Mouse (Mus musculus) gastrocnemius, adult 8-10 months (tissue): ENCODE measurements around the gene Col26a1. TPM values are rescaled to one million over a fixed set of nuclear protein-coding genes. Genes with fewer than 3 reads are reported as not detected.

Experiments used
- DNase-seq, 2 experiments: peaks; one replicate each; pipeline ENCODE4 v3.0.0; 2022; ENCODE audit warnings: low spot score in 2 of 2
- total RNA-seq, 4 experiments: library from RNA; stranded (reverse); gene quantifications; 2 replicates each; pipeline ENCODE4 v1.2.4; 2022

Gene Col26a1
- 1 to 10 TPM in 1 of 4 experiments, under 1 TPM in 3; 0.19 to 1.0 (median 0.28) TPM for total RNA-seq

DNA sequence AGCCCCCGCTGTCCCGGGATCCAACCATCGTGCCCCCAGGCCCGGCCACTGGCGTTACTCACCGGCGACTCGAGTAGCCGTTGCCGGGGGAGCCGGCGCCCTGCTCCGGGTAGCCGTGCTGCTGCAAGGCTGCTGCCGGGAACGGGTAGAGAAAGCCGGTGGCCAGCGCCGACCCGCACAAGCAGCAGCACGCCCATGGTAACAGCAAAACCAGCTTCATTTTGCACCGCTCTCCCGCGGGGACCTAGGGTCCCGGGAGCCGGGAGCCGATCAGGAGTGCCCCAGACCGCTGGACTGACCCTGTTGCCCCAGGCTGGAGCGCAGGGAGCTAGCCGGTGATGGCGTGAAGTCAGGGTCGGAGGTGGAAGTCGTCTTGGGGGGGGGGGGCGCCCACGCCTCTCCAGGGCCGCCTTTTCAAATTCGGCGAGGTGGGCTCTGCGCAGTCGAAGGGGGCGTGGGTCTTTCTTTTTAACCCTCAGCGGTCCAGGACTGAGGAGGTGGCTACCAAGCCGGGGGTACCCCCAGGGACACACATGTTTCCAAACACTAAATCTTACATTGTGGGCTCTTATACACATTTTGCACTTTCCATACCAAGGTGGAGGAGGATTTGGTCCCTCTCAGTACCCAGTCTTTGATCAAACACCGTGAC, at the start of gene Col26a1:
Gene Col26a1, minus strand, starts transcription at position 422 of the 652 bp plus-strand sequence.
- DNase-seq: no peak

DNA sequence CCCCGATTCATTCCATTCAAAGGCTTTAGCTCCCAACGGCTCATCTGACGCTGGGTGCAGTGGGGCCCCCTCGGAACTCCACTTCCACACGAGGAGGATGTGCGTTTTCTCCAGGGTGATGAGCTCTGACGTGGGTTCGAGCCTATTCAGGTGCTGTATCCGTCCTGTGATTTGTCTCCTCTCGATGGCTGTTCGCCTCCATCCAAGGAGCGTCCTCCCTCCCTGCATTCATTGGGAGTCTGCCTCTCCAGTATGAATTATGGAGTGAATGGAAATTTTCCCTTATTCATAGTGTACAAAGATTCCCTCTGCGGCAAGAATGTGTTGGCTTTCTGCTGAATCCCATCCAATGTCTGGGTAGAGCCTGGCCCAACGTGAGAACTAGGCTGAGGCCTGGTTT, 48.9 kb upstream of the Col26a1 start:
- DNase-seq: no peak

DNA sequence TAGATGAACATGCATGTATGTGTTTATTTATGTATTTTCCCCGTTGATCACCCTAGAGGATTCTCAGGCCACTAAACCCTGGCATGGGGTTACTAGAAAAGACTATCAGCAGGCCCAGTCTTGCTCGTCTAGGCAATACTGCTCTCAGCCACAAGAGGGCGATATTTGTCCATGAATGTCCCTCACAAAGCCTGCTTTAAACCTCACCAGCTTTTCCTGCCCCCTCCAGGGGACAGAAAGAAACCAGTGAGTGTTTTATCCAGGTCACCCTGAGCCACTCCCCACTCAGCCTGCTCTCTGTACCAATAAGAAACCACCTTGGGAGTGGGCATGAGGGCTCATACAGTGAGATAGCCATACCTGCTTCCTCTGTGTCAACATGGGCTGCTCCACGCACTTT, 46.1 kb upstream of the Col26a1 start:
- peak; percentile 56 to 63 for DNase-seq

DNA sequence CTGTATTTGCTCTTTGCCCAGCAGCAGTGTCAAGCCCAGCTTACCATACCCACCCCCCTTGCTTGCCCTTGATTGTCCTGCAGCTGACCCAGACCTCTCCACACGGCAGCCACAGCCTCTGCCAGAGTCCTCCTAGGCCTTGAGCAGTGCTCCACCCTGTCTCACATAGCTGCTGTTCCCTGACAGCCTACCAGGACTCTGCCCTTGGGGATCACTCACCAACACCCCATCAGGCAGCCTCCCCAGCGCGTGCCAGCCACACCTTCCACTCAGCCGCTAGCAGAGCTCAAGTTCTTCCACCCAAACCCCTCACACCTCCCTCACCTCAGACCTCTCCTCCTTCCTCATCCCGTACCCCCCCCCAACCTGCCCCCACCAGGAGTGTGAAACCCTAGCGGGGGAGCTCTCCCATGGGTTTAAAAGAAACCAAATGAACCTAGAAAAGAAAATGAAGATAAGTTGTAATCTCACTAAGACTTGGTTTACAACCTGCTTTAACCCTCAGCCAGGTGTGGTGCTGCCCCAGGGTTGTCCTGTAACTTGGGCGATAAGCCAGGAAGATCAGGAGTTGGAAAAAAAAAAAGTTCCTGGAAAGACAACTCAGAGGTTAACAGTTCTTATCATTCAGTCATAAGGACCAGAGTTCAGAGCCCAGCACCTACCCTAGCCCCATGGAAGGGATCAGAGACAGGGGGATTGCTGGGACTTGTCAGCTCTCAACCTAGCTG, 40.9 kb upstream of the Col26a1 start:
- no peak for DNase-seq

DNA sequence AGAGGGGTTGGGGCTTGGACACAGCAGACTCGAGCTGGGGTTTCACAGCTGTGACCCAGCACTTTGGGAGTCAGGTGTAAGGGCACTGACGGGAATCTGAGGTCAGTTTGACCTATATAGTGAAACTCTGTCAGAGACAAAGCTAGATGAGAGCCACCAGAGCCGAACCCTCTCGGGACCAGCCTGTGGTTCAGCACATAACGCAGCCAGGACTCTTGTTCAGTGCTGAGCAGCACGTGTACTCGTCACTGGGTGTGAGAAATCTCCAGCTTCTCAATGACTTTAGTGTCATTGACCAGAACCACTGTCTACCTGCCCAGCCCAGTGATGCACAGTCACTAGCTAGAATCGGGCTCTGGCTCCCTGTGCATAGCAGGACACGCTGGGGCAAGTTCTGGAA, 39.8 kb upstream of the Col26a1 start:
- no peak for DNase-seq

DNA sequence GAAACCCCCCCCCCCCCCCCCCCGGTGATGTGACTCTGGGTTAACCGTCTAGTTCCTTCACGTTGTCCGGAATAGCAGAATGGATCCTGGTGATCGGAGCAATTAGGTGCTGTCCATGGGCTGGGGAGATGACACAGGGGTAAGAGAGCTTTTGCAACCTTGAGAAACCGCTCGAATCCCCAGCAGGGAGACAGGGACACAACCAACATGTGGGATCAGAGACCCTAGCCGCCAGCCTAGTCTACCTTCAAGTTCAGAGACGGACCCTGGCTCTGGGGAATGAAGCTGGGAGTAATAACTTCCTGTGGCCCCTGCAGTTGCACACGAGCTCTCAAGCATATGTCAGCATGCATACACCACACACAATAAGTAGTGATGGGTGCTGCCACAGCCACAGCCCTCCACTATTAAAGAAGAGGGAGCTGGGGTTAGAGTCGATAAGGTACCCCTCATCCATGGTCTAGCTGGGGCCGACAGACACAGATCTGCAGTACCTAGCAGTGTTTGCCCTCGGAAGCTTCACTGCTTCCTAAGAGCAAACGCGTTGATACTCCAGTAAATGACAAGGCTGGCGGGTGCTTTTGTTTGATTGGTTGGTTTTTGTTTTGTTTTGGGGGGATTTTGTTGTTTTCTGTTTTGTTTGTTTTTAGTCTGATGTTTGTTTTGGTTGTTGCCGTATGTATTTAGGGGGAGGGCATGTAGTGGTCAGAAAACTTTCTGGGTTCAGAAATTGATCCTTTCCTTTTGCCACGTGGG, 36.7 kb upstream of the Col26a1 start:
- no peak for DNase-seq

DNA sequence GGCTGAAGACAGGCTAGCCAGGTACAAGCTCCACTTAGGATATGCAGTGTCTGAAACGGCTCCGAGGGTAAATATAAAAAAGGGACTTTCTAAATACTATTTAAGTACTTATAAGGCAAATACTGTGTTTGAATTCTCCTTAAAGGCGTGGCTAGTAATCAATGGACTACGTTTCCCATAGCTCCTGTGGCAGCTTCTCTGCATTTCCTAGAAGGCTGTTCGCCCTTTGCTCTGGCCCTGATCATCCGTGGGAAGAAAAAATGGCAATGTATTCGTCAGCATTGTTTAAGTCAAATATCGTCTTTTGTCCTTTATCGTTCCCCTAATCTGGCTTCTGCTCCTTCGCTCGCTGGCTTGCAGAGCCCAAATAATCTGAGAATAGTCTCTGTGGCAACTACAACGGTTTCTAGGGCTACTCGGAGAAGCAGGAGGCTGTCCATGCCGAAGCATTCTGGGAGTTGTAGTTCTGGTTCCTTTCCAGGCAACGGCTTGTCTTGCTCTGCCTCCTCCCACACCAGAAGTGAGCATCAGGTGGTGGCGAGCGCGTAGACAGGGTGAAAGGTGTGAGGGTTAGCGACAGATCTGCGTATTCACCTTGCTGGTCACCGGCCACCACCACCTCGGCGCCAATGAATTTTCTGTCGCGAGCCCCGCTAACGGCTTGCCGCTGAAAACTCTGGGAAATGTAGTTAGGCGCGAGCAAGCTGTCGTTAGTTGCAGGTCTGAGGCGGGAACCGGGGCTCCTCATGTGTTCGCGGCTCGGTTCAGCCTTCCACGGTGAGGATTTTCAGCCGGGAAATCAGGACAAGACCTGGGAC, 35.9 kb upstream of the Col26a1 start:
- peak; percentile 39 to 47 for DNase-seq

DNA sequence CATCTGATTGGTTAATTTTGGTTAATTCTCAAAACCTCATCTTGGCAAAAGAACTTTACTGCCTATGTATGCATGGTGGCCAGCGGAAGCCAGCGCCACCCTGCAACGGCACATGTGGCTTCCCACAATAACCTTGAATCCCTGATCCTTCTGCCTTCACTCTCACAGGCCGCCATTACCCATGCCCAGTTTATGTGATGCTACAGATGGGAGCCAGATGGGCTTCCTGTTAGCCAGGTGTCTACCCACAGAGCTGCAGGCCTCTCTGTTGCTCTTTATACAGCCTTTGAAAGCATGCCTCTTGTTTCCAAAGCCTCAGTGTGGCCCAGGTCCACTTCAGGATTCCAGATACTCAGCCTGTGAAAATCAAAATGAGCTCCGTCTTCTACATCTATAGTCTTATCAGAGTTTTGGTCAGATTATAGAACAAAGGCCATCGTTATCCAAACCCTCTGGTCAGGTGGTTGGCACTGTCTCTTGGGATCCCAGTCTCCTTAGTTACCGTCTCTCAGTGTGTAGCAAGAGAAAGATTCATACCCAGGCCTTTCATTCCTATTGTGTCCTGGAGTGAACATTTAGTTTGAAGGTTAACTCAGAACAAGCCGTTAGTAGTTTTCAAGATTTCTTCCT, 34.7 kb upstream of the Col26a1 start:
- DNase-seq: no peak

DNA sequence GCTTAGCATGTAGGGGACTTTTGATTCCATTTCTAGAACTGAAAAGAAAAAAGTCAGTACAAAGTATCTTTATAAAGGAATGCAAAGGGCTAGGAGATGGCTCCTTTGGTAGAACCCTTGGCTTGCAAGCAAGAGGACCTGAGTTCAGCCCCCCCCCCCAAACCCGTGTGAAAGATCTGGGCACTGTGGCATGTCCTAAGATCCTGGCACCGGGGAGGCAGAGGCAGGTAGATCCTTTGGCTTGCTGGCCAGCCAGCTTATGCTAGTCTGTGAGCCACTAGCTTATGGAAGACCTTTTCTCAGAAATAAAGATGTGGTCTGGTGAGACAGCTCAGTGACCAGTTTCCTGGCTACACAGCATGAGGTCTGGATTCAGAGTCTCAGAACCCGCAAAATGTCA, 31.2 kb upstream of the Col26a1 start:
- no peak for DNase-seq

DNA sequence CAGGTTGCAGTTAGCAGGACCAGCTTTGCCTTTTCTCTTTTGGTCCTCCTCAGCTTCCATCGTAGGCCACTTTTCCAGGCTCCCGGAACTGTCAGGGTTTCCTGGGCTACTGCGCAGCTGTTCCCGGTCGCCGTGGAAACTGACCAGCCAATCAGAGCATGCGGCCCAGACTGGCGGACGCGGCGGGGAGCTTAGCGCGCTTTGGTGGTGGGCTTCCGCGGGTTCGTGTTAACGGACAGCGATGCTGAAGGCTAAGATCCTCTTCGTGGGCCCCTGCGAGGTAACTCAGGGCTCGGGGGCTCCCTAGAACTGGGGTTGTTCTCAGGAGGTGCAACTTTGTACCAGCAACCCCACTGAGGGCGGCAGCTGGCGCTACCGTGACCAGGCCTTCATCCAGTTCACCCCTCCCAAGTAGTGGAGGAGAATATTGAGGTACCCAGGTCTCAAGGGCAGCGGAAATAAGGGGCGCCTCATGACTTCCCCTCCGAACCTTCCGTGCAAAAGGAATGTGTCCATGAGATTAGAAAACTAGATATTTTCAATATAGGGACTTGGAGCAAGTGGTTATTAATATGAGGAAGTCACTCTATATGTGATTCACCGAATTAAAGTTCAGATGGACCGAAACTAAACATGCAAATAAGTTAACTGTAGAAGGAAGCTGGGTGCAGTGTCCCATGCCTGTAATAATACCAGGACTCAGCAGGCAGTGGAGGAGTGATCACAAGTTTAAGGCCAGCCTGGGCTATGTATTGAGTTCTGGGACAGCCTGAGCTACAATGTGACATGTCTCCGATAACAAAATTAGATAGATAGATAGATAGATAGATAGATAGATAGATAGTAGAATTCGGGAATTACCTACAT, 25.2 kb upstream of the Col26a1 start, which contains the start of gene Ift22:
Gene Ift22, plus strand, starts transcription at position 160 of the 867 bp plus-strand sequence.
- DNase-seq: peak; percentile 80 to 83

DNA sequence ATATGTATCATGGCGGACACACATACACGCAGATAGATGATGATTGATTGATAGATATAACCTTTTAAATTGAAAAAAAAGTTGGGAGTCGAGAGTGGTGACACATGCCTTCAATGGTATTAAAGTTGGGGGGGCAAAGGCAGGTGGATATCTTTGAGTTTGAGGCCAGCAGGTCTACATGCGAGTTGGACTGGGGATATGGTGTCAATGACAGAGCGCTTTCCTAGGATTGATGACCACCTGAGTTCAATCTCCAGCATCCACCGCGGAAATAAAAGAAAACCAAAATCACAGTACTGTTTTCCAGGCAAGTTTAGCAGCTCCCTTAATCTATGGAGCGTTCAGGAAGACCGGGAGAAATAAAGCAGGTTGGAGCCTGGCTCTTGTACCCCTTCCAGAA, 24.6 kb upstream of the Col26a1 start:
- DNase-seq: no peak

DNA sequence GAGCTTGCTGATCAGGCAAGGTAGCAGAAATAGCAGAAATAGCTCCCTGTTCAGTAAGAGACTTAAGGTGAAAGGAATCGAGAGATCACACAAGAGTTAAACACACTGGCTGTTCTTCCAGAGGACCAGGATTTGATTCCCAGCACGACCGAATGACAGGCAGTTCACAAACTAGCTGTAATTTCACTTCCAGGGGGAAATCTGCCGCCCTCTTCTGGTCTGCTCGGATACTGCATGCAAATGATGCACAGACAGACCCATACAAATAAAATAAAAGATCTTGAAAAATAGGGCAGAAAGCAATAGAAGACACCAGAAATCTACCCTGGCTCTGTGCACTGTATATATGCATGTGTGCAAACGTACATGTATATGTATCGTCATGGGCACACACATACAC, 22.6 kb upstream of the Col26a1 start:
- no peak for DNase-seq

DNA sequence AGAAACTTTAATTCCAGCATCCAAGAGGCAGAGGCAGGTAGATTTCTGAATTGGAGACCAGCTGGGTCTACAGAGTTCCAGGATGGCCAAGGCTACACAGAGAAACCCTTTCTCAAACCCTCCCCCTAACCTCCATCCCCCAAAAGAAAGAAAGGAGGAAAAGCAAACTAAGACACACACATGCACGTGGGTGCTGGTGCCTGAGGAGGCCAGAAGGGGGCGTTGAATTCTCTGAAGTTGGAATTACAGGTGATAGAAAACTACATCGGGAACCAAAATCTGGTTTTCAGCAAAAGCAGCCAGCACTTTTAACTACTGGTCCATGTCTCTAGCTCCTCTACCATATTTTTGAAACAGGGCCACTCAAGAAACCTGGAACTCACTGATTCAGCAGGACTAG, 21.6 kb upstream of the Col26a1 start:
- DNase-seq: no peak

DNA sequence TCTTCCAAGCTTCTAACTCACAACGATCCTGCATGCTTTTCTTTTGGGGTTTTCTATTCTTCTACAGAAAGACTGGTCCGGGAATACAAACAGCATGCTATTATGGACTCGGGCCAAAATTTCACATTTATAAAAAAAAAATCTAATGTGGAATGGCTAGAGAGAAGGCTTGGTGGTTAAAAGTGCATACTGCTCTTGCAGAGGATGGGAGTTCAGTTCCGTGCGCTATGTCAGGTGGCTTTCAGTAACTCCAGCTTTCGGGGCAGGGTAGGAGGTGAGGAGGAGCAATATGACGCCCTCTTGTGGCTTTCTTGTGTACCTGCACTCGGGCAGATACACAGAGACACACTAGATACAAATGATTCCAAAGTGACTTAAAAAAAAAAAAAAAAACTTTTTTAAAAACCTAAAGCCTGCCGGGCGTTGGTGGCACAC, 12.5 kb upstream of the Col26a1 start:
- no peak for DNase-seq

DNA sequence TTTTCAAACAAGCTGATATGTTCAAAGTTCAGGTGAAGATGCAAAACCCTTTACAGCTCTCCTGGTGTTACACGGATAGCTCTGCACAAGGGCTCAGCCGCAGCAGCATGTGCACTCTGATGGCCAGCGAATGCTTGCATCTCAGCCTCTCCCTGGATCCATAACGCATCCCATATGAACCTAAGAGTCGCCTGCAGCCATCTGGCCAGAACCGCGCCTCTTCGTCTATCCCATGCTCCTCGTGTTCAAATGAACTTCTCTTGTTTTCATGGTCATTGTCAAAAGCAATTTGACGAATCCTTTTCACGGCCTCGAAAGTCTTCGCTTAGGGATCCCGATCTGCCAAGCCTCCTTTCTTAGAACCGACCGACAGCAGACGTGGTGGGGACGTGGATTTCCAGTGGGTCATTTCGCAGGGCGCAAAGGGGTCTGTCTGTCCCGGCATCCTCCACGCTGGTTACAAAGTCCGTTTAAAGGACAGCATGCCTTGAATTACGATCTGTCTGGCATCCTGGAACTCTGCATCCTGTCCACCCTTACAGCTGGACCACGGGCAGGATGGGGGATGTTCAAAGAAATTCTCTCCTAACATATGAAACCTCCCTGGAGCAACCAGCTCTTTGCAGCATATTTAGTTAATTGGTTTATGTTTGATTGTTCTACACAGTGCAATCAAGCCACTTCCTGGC, 12.0 kb upstream of the Col26a1 start:
- no peak for DNase-seq

DNA sequence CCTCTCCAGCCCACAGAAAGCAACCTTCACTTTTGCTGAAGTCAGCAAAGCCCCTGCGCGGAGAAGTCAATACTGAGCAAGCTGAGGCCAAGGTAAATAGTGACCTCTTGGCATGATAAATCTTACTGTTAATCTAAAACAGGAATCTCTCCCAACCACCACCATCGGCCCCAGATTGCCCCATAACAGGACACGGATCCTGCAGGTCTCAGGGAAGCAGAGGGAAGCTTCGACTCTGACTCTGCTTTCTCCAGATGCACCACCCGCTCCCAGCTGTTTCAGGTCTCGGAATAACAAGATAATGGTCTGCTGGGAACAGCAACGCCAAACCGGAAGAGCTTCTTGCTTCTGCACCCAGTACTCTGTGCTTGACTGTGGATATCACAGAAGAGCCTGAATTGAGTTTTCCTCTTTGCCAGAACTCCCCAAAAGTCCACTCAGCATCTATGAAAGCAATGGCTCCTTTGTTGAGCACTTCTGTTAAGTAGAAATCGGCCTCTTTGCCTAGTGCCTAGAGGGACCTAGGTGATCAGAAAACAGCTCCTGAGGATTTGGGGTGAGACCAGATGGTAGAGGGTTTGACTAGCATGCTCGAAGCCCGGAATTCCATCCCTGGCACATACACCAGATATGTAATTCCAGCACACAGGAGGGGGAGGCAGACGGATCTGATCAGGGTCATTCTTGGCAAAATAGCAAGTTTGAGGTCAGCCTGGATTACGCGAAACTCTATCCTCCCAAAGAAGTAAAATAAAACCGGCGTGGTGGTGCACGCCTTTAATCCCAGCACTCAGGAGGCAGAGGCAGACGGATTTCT, 5.7 kb upstream of the Col26a1 start:
- DNase-seq: no peak

DNA sequence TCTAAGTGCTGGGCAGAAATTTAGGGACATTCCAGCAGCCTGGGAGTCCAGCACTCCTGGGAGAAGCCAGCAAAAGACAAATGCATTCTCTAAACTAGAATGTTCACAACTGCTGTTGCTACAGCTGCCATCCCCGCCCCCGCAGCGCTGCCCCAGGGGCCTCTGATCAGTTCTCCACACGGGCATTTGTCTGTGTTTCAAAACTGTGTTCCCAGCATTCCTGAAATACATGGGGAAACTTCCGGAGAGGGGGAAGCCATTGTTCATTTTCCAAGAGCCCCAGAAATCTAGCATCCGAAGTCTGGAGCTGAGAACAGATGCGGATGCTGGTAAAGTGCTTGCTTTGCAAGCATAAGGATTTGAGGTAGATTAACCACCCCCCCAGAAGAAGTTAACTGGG, 3.9 kb upstream of the Col26a1 start:
- no peak for DNase-seq

DNA sequence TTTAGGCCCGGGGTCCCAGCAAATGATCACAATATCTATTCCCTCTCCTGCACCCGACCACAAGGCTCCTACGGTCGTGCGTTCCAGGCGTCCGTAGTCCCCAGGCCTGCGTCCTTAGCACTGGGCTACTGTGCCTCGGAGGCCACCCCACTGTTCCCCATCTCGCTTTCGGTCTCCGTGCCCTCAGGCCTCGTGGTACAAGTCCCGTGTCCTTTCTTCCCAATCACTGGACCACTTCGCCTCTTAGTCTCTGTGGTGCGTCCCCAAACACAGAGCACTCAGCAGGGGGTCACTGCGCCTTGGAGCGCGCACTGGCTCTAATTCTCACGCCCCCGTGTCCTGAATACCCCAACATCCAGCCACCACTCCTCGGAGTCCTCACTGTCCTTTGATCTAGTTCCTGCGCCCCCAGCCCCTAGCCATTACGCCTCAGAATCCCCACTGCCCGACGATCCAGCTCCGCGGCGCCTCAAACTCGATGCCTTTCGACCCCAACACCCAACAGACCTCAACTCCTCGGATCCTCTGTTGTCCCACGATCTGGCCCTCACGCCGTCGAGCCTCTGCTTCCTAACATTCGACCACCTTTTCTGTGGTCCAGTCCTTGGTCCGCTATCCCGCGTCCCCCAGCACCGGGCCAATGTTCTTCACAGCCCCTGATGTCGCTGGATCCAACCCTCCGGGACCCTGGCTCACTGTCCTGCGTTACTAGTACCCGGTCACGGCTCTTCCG, 788 bp downstream of the Col26a1 start:
- DNase-seq: no peak
